Mouse (Mus musculus): ENCODE data around the gene Dcaf5. TPM values are rescaled to one million over a fixed set of nuclear protein-coding genes. Genes with fewer than 3 reads are reported as not detected.

Dcaf5 gene
- polyA plus RNA-seq, 1 experiment, result 44.5 TPM

- DNase-seq (ENCODE audit: extremely low spot score in 1 of 2, low spot score in 1 of 2), result no peak
These were observed 76.1 kb downstream of the Dcaf5 start for GRCm38 (mm10) chr12:80360321-80360720.

- peak in 1 of 2 experiments; percentile 42 for DNase-seq (ENCODE audit: extremely low spot score in 1 of 2, low spot score in 1 of 2)
These were observed 91.6 kb downstream of the Dcaf5 start for GRCm38 (mm10) chr12:80344777-80345231.

- peak; percentile 21 to 59 for DNase-seq (ENCODE audit: extremely low spot score in 1 of 2, low spot score in 1 of 2)
These were observed 95.5 kb downstream of the Dcaf5 start for GRCm38 (mm10) chr12:80340936-80341335.

GRCm38 (mm10) chr12:80334162-80334561, 102.2 kb downstream of the Dcaf5 start:
- no peak for DNase-seq (ENCODE audit: extremely low spot score in 1 of 2, low spot score in 1 of 2)

GRCm38 (mm10) chr12:80331634-80332033, 104.8 kb downstream of the Dcaf5 start:
- DNase-seq (ENCODE audit: extremely low spot score in 1 of 2, low spot score in 1 of 2), result no peak

GRCm38 (mm10) chr12:80330819-80331218, 105.6 kb downstream of the Dcaf5 start:
- no peak for DNase-seq (ENCODE audit: extremely low spot score in 1 of 2, low spot score in 1 of 2)

GRCm38 (mm10) chr12:80329641-80330040, 106.8 kb downstream of the Dcaf5 start:
- DNase-seq (ENCODE audit: extremely low spot score in 1 of 2, low spot score in 1 of 2), result no peak

- no peak for DNase-seq (ENCODE audit: extremely low spot score in 1 of 2, low spot score in 1 of 2)
These were observed 110.4 kb downstream of the Dcaf5 start for GRCm38 (mm10) chr12:80326047-80326446.

- DNase-seq (ENCODE audit: extremely low spot score in 1 of 2, low spot score in 1 of 2), result no peak
These were observed 111.6 kb downstream of the Dcaf5 start for GRCm38 (mm10) chr12:80324785-80325131.

- DNase-seq (ENCODE audit: extremely low spot score in 1 of 2, low spot score in 1 of 2), result no peak
These were observed 112.2 kb downstream of the Dcaf5 start for GRCm38 (mm10) chr12:80324051-80324784.

- no peak for DNase-seq (ENCODE audit: extremely low spot score in 1 of 2, low spot score in 1 of 2)
These were observed 112.9 kb downstream of the Dcaf5 start for GRCm38 (mm10) chr12:80323371-80324050.

- DNase-seq (ENCODE audit: extremely low spot score in 1 of 2, low spot score in 1 of 2), result no peak
These were observed 113.9 kb downstream of the Dcaf5 start for GRCm38 (mm10) chr12:80322494-80322893.

- no peak for DNase-seq (ENCODE audit: extremely low spot score in 1 of 2, low spot score in 1 of 2)
These were observed 117.3 kb downstream of the Dcaf5 start for GRCm38 (mm10) chr12:80319062-80319461.

- DNase-seq (ENCODE audit: extremely low spot score in 1 of 2, low spot score in 1 of 2), result no peak
These were observed 121.1 kb downstream of the Dcaf5 start for GRCm38 (mm10) chr12:80315321-80315720.

- DNase-seq (ENCODE audit: extremely low spot score in 1 of 2, low spot score in 1 of 2), result no peak
These were observed 124.3 kb downstream of the Dcaf5 start for GRCm38 (mm10) chr12:80311959-80312669.

GRCm38 (mm10) chr12:80307556-80307955, 128.8 kb downstream of the Dcaf5 start:
- no peak for DNase-seq (ENCODE audit: extremely low spot score in 1 of 2, low spot score in 1 of 2)

GRCm38 (mm10) chr12:80304518-80304917, 131.9 kb downstream of the Dcaf5 start:
- no peak for DNase-seq (ENCODE audit: extremely low spot score in 1 of 2, low spot score in 1 of 2)

- DNase-seq (ENCODE audit: extremely low spot score in 1 of 2, low spot score in 1 of 2), result peak in 1 of 2 experiments; percentile 24
These were observed 135.5 kb downstream of the Dcaf5 start for GRCm38 (mm10) chr12:80300833-80301456.

- no peak for DNase-seq (ENCODE audit: extremely low spot score in 1 of 2, low spot score in 1 of 2)
These were observed 137.7 kb downstream of the Dcaf5 start for GRCm38 (mm10) chr12:80298714-80299113.

- DNase-seq (ENCODE audit: extremely low spot score in 1 of 2, low spot score in 1 of 2), result no peak
These were observed 144.4 kb downstream of the Dcaf5 start for GRCm38 (mm10) chr12:80291895-80292435.

- peak in 1 of 2 experiments; percentile 19 for DNase-seq (ENCODE audit: extremely low spot score in 1 of 2, low spot score in 1 of 2)
These were observed 145.4 kb downstream of the Dcaf5 start for GRCm38 (mm10) chr12:80290964-80291363.
